Mouse (Mus musculus) C2C12 (cell line): ENCODE data around the gene Ahnak2. TPM values are rescaled to one million over a fixed set of nuclear protein-coding genes. Genes with fewer than 3 reads are reported as not detected.

Experiments
- H3K27me3 ChIP-seq: one replicate; pipeline ENCODE4 v1.6.1; 2011; ENCODE audit not compliant: control insufficient read depth, insufficient read depth, insufficient read length
- H3K36me3 ChIP-seq: one replicate; pipeline ENCODE4 v1.6.1; 2011; ENCODE audit not compliant: control insufficient read depth, insufficient read depth
- H3K4me3 ChIP-seq: one replicate; pipeline ENCODE4 v1.5.1; 2011; ENCODE audit warnings: mild to moderate bottlenecking, control low read depth; ENCODE audit not compliant: poor library complexity, insufficient read depth, severe bottlenecking
- H3K79me2 ChIP-seq: one replicate; pipeline ENCODE4 v1.6.1; 2011; ENCODE audit not compliant: control insufficient read depth, insufficient read depth
- H3K79me3 ChIP-seq: one replicate; pipeline ENCODE4 v1.6.1; 2011; ENCODE audit warnings: low read depth, control low read depth
- H3ac ChIP-seq: one replicate; pipeline ENCODE3; 2011; ENCODE audit warnings: low read depth; ENCODE audit not compliant: control insufficient read depth, insufficient read length
- CEBPB ChIP-seq: IDR thresholded peaks from one replicate; pipeline ENCODE4 v1.6.1; 2011; ENCODE audit warnings: low read depth, mild to moderate bottlenecking, control low read depth, moderate library complexity
- CTCF ChIP-seq: IDR thresholded peaks from one replicate; pipeline ENCODE4 v1.5.1; 2011; ENCODE audit not compliant: control insufficient read depth, insufficient read depth, insufficient read length
- FOSL1 ChIP-seq: IDR thresholded peaks from one replicate; pipeline ENCODE4 v1.8.0; 2011; ENCODE audit warnings: mild to moderate bottlenecking, low read length; ENCODE audit not compliant: poor library complexity, insufficient read depth, severe bottlenecking
- MAX ChIP-seq: IDR thresholded peaks from one replicate; pipeline ENCODE4 v1.6.1; 2011; ENCODE audit warnings: mild to moderate bottlenecking, control low read depth
- MYOD1 ChIP-seq: IDR thresholded peaks from one replicate; pipeline ENCODE4 v1.6.1; 2011; ENCODE audit warnings: low read depth; ENCODE audit not compliant: control insufficient read depth, insufficient read length
- MYOG ChIP-seq: IDR thresholded peaks from one replicate; pipeline ENCODE4 v1.6.1; 2011; ENCODE audit not compliant: control insufficient read depth, insufficient read length; ENCODE audit errors: extremely low read depth
- USF1 ChIP-seq: IDR thresholded peaks from one replicate; pipeline ENCODE4 v1.6.1; 2011; ENCODE audit warnings: low read depth, mild to moderate bottlenecking, control low read depth, moderate library complexity
- polyA plus RNA-seq: library from polyadenylated mRNA; unstranded; fragments of >200 nt; fragmentation: generic; extraction: Trizol; gene quantifications from one replicate; pipeline ENCODE4 v1.2.1, GENCODE M21; 2012; ENCODE audit warnings: missing spikeins

The Ahnak2 gene
- polyA plus RNA-seq, 1 experiment: 15.8 TPM

GRCm38 (mm10) chr12:112739023-112739568 lies 63.4 kb downstream of the Ahnak2 start:
- no peak for TF ChIP-seq CEBPB
- no peak for TF ChIP-seq MYOG
- TF ChIP-seq USF1: no peak
- no peak for TF ChIP-seq MAX
- no peak for TF ChIP-seq MYOD1
- TF ChIP-seq FOSL1: no peak
- Histone ChIP-seq H3K79me2 (no peaks in the 10 kb centered on the region), H3K4me3 (no peak overlapping the region), H3ac (no peak overlapping the region), H3K36me3 (peaks cover 32% of the 10 kb centered on the region), H3K79me3 (no peaks in the 10 kb centered on the region), H3K27me3 (no peaks in the 10 kb centered on the region)

- H3K36me3 ChIP-seq: peaks cover 28% of the 10 kb centered on the region
- H3K27me3 ChIP-seq: no peaks in the 10 kb centered on the region
- no peaks in the 10 kb centered on the region for H3K79me3 ChIP-seq
- no peak overlapping the region for H3K4me3 ChIP-seq
- no peak overlapping the region for H3ac ChIP-seq
- no peak for TF ChIP-seq MYOG
- TF ChIP-seq CTCF: no peak
- TF ChIP-seq CEBPB: no peak
- TF ChIP-seq USF1: no peak
- TF ChIP-seq FOSL1: no peak
- no peak for TF ChIP-seq MYOD1
- no peak for TF ChIP-seq MAX
- no peaks in the 10 kb centered on the region for H3K79me2 ChIP-seq
Measured at GRCm38 (mm10) chr12:112738281-112739022, 64.0 kb downstream of the Ahnak2 start.

- Histone ChIP-seq H3K36me3 (peaks cover 27% of the 10 kb centered on the region), H3K27me3 (no peaks in the 10 kb centered on the region), H3ac (no peak overlapping the region), H3K79me3 (no peaks in the 10 kb centered on the region), H3K4me3 (no peak overlapping the region), H3K79me2 (no peaks in the 10 kb centered on the region)
- TF ChIP-seq MYOG (no peak), FOSL1 (no peak), USF1 (no peak), MAX (no peak)
Measured at GRCm38 (mm10) chr12:112737761-112738160, 64.7 kb downstream of the Ahnak2 start.

GRCm38 (mm10) chr12:112737081-112737480 lies 65.4 kb downstream of the Ahnak2 start:
- Histone ChIP-seq H3K36me3 (peaks cover 28% of the 10 kb centered on the region), H3ac (no peak overlapping the region), H3K79me2 (no peaks in the 10 kb centered on the region), H3K27me3 (no peaks in the 10 kb centered on the region), H3K79me3 (no peaks in the 10 kb centered on the region), H3K4me3 (no peak overlapping the region)
- TF ChIP-seq MYOG: no peak
- no peak for TF ChIP-seq CTCF
- no peak for TF ChIP-seq USF1
- no peak for TF ChIP-seq FOSL1
- no peak for TF ChIP-seq CEBPB
- TF ChIP-seq MAX: no peak
- TF ChIP-seq MYOD1: no peak

GRCm38 (mm10) chr12:112736636-112736925 lies 65.9 kb downstream of the Ahnak2 start:
- TF ChIP-seq MYOD1 (no peak), CEBPB (no peak), FOSL1 (no peak)
- H3K79me2 ChIP-seq: no peaks in the 10 kb centered on the region
- H3K36me3 ChIP-seq: peaks cover 33% of the 10 kb centered on the region
- no peak overlapping the region for H3K4me3 ChIP-seq
- no peaks in the 10 kb centered on the region for H3K79me3 ChIP-seq
- no peak overlapping the region for H3ac ChIP-seq
- H3K27me3 ChIP-seq: no peaks in the 10 kb centered on the region
